Mouse (Mus musculus): Measurements from ENCODE around the gene Creb3l2. TPM values are rescaled to one million over a fixed set of nuclear protein-coding genes. Genes with fewer than 3 reads are reported as not detected.

Creb3l2 gene
- total RNA-seq, 4 experiments from 2014 or later: 95.9 to 118 (median 110) TPM

DNA sequence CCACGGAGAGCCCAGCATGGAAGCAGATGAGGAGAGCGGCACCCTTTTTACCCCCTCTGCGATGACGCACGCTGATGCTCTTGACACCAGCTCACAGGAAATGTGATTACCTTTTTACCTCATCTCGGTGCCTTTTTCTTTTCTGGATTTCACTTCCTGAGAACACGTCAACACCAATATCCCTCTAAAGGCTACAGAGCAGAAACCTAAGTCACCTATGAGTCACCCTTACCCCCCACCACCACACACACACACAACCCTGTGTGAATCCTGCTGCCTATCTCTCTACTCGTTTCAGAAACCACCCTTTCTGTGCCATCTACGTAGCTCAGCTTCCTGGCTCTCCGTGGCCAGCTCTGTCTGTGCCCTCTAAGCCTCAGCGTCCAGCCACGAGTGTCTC, 71.4 kb downstream of the Creb3l2 start:
- DNase-seq: no peak

DNA sequence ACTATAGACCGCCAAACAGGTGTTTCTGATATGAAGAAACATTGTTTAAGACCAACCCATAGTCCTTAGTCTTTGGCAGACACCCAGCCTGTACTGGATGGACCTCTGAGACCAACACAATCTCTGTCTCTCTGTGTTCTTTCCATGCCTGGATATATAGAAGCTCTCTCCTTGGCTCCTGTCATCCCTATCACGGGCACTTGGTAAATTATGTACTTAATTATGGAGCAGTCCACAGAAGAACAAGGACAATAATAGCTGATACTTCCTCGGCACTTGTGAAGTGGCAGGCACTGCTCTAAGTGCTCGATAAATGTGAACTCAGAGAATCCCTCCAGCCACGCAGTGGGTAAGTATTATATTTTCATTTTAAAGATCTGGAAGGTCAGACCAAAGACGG, 72.2 kb downstream of the Creb3l2 start:
- no peak for DNase-seq

DNA sequence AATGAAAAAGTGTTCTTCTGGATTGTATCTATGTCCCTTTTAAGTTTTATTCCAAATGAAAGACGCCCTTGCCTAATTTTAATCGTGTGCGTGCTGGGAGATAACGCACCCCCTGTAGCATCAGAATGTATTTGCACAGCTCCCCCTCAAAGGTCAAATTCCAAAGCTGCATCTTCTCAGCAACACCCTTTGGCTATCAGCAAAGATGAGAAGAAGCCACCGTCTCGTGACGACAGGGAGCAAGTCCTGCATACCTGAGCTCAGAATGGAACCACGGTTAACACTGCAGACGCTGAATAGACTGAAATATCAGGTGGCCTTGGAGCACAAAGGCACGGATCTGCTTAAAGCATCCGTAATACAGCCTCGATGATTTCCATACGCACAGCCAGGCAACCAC, 73.7 kb downstream of the Creb3l2 start:
- DNase-seq: no peak

DNA sequence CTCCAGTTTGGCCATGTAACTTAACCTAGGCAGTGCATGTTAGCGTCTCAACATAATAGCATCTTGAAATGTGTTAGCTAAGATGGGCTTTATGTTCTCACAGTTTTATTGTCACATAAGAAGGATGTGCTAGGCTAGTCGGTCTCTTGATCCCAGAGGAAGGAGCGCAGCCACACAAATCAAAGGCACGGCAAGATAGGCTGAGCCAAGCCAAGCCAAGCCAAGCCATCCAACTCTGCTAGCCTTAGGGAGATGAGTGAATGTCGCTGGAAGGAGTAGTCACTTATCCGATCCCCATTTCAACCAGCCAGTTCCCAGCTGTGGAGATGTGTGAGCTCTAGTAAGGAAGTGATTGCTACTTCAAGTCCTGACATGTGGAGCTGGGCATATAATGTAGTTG, 75.0 kb downstream of the Creb3l2 start:
- DNase-seq: no peak

DNA sequence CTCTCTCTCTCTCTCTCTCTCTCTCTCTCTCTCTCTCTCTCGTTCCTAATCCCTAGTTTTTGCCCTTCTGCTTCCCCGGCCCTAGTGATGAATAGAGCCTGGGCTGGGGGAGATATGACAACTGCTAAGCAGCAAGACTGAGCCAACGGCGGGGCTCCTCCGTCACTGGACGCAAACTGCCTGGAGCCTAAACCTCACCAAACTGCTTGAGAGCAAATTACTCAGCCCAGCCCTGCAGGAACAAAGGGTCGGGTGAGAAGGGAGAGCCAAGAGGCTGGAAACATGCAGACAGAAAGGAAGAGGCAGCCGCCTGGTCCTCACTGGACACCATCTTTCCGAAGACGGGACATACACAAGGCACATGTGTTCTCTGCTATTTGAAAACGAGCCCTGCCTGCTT, 76.8 kb downstream of the Creb3l2 start:
- no peak for DNase-seq

DNA sequence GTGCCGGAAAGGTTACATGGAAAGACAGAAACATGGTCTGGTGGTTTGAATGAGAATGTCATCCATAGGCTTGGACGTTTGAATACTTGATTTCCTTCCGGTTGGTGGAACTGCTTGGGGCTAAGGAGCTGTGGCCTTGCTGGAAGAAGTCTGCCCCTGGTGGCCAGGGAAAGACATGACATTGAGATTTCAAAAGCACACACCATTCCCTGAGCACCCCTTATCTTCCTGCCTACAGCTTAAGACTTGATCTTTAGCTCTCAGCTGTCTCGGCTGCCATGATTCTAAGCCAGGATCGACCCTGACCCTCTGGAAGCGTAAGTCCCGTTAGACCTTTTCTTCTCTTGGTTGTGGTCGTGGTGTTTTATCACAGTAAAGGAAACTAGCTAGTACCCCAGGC, 77.6 kb downstream of the Creb3l2 start:
- DNase-seq: no peak

DNA sequence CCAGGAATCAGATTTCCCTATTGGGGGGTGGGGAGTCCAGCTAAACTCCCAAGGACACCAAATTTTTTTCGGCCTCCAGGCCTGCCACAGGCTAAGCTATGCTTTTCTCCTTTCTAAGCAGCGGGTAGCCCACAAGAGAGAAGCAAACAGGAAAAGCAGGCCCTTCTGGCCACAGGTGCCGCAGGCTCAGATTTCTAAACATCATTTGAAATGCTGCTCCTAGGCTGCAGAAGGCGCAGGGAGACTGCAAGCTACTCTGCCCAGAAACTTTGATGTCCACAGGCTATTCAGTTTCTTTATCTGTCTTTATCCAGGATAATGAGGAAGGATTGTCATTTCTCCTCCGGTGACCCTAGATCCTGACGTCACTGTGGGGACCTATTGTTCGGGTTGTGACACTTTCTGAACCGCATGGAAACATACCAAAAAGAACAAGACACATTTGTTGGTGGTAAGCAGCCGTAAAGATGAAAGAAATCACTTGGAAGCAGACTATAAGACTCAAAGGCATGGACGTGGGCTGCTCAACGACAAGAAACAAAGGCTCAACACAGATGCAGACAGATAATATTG, 81.0 kb downstream of the Creb3l2 start:
- DNase-seq: no peak

DNA sequence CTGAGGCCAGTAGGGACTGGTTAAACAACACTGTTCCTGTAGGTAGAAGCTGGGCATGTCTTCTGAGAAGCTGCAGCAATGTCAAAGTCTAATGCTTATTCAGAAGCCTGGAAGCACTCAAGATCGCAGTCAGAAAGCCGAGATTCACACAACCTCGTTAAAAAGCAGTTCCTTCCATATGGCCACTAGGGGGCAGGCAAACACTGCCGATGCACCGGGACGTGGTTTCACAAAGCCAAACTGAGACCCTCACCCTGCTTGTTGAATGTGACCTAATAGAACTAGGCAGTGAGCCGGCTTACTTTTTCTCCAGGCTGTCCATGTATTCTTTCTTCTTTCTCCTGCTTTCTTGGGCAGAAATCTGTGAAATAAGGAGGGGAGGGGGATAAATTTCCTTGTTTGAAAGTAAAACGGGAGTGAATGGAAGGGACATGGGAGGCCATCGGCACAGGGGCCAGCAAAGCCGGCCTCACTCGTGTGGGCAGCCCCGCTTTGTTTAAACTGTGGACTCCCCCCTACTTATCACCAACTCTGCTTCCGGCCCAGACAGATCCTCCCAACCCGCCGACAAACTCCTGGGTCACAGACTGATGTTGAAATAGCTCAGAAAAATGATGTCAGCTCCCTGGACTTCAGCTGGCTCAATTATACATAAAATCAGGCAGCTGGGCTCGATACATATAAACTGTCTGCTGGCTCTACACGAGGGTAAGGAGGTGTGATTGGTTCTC, 87.3 kb downstream of the Creb3l2 start:
- no peak for DNase-seq

DNA sequence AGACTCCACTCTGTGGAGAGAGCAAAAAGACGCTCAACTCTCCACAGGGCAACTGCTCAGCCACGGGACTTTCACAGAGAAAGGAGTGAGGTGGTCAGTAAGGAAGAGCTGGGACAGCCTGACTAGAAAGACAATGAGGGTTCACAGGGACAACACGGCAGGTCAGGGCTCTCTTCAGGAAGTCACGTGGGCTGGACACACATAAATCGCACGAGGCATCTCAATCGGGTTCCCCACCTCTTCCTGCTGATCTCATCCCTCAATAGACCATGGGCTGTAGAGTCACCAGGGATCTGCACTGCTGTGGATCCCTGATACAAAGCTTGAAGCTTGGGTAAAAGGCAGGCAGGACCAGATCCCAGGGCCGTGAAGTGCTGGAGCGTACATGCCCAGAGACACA, 88.3 kb downstream of the Creb3l2 start:
- no peak for DNase-seq

DNA sequence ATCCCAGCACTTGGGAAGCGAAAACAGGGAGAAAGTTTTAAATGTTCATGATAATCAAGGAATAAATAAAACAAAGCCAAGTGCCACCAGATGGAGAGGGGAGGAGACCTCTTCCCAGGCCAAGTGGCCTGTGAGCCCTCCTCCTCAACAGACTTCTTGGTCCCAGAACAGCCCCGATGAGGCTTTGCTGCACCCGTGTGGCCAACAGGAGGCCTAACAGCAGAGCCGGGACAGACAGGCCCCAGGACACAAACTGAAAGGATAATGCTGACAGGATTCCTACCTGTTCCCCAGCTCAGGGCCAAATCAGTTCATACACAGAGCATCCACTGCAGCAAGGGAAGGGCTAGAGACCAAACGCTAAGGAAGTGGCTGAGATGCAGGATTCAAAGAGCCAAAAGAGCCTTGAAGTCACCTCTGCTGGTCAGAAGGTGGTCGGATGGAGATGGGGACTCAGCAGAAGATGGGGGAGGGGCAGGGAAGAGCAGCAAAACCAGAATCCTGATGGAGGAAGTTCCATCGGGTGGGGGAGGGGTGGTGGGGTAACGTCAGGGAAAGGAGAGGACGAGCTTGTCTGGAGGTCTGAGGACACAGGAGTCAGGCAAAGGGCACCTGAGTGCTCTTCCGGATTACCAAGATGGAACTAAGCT, 90.1 kb downstream of the Creb3l2 start:
- DNase-seq: no peak

DNA sequence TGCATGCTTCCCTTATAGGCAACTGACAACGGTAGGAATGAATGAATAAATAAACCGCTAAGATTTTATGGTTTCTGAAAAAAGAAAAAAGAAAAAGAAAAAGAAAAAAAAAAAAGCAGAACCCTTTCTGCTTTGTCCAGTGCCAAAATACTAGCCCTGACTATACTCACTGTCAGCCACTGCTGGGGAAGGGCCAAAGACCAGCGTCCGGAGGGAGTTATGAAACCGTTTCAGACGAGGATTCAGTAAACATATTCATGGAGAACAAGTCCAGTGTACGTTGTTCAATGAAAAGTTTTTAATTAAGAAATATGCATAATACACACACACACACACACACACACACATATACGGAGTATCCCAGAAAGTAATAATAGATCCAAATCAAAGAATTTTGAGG, 91.6 kb downstream of the Creb3l2 start:
- DNase-seq: no peak

DNA sequence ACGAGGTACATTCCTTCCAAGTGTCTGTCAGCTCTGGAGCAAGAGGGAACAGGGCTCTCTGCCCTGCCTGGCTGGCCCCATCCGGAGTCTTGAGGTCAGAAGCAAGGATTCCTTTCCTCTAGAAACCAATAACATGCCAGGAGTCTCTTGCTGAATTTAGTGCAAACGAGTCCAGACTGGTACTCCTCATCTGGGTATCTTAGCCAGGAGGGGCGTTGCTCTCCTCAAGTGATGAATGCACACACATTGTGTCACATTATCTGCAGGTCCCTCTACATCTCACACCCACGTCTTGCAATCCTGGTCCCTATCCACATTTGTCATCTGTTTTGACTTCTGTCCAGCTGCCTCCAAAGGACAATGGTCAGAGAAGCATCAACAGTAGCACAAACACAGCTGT, 94.3 kb downstream of the Creb3l2 start:
- no peak for DNase-seq

DNA sequence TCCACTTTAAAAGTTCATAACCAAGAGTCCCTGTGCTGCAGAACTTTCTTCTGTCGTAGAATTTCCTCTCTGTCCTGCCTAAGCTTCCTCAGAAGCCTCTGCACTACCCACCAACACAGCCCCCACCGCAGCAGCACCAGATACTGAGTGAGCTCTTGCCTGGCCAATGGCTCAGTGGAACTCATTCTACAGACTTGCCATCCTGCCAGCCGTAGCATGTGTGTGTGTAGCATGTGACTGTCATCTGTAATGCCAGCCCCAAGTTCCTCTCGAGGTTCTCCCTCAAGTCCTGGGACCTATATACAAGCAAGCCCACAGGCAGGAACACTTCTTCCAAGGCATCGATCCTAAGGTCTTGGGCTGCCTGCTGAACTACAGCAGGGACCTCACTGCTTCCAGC, 103.9 kb downstream of the Creb3l2 start:
- DNase-seq: no peak

DNA sequence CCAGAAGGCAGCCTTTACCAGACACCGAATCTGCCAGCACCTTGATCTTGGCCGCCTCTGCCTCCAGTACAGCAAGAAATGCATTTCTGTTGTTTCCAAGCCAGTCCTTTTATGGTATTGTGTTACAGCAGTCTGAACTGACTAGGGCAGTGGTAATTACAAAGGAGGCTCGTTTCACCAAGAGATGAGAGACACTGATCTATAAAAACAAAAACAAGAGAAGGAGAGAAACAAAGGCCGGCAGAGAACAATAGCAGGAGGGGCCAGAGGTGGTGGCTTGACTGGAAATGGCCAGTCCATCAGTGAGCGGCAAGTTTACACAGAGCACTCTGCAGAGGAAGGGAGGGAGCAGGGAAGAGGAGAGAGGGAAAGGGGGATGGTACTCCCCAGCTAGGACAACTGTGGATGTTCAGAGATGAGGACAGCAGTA, 105.1 kb downstream of the Creb3l2 start:
- no peak for DNase-seq

DNA sequence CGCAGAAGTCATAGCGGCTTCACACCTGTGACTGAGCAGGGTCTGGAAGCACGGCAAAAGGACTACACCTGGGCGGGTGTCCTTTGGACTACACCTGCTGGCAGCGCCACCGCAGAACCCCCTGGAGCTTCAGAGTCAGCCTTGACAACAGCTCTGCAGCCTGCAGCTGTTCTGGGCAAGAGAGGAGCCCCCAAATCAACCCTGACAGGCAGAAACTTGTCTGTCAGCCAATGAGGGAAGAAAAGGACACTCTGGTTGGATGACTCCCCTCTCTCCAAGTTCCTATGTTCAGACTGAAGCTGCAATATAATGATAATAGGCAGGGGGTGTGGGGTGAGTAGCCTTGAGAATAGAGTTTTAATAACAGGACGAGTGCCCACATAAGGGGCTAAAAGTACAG, 105.6 kb downstream of the Creb3l2 start:
- DNase-seq: no peak

DNA sequence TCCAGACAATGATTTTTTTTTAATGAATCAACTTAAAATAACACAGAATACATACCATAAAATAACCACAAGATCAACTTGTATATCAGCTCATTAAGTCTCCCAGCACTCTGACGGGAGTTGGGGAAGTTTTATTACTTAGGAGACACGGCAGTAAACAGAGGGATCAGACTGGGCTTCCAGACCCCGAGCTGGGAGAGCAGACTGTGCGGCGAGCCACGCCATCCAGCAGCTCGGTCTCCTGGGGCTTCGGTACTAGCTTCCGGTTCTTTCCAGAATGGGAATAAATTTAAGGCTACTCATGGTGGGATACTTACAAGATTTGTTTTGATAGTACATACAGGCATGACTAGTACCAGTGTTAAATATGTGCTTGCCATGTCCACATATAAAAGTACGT, 109.1 kb downstream of the Creb3l2 start:
- DNase-seq: no peak

DNA sequence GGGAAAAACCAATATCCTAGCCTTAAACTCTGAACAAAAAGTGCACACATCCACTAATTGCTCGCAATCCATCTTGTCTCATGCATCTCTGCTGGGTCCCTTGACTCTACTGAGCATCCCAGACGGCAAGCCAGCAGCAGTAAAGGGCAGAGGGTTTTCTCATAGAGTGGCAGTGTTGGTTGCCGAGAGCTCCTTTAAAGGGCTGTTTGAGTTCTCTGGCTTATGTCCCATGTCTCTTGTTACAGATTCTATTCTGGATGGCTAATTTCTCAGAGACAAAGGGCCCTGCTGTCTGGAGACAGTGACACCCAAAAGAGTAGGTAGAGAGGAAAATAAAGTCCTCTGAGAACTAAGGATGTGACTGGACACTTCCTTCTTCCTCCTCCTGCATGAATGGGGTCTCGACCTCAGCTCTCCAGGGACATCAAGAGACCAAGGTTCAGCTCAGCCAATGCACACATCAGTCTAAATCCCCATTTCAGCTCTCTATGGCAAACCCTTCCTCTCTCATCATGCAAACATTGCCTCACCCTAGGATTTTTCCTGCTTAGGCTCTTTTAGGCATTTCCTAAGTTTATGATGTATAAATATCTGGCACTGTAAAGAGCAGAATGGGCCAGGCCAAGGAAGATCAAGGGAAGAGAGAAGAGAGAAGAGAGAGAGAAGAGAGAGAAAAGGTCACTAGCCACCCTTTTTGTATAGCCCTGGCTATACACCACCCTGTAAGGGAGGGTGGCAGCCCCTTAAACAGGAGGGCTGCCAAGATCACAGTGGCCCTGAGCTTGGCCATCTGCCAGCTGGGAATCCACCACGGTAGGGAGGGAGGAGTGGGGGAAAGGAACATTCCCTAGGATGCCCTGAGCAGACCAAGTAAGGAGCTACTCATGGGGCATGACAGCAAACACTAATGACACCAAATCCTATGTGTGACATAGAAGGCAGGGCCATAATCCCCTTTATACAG, 111.8 kb downstream of the Creb3l2 start:
- no peak for DNase-seq

DNA sequence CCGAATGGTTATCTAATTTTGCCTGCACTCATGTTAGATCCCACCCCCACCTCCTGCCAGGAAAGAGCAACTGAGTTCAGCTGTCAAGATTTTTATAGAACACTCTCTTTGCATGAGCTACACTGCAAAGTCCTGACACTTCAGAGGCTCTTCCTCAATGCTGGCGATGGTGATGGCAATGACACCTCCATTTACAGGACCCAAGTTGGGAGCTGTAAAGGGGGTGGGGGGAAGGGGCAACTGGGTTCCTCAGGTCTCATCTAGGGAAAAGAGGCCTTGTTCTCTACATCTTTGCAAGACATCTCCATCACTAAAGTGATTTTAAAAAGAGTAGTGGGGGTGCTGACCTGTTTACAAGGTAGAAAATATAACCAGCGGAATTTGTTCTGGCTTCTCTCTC, 112.6 kb downstream of the Creb3l2 start:
- no peak for DNase-seq

DNA sequence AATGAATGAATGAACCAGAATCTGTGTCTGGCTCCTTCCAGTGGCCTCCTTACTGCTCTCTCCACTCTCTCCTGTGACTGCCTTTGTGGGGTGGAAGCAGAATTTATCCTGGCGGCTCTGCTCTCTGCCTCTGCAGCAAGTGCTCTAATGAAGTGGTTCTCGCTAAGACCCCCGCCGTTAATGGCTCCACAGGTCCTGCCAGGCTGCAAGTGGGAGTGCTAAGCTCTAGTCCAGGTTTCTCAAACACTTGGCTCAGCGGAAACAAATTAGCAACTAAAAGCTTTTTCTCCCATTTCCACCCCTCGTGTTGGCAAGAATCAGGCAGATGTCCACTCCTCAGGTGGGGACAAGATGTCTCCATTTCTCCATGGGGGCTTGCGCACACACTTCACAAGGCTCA, 113.3 kb downstream of the Creb3l2 start:
- DNase-seq: no peak

DNA sequence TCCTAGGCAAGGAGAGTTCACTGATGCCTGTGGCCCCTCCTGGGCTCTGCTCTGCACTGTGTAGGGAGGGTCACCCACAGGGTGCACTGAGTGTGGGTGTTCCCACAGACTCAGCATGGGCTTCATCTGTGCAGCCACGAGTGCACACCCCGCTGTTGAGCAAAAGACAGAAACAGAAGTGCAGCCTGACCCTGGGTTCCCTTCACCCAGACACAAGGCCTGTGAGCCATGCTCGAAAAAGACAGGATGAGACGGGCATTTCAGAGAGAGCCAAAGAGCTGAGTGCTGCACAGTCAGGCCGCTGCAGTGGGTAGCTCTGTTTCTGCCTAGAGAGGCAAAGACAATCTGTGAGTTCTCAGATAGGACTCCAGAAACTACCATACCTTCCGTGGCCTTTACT, 114.4 kb downstream of the Creb3l2 start:
- DNase-seq: no peak

DNA sequence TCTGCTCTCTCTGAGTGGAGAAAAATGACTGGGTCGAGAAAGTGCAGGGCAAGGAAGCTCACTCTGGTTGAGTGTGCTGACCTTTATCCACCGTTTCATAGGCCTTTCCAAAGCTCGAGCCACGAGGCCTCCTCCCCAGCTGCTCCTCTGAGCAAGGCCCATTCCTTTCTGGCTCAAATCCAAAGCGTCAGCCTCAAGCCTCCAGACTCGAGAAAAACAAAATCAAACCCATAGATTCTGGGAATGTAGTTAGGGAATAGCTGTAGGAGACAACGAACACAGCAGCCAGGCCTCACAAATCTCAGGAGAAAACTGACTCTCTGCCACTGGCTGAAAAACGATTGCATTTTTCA, 115.4 kb downstream of the Creb3l2 start:
- DNase-seq: no peak

DNA sequence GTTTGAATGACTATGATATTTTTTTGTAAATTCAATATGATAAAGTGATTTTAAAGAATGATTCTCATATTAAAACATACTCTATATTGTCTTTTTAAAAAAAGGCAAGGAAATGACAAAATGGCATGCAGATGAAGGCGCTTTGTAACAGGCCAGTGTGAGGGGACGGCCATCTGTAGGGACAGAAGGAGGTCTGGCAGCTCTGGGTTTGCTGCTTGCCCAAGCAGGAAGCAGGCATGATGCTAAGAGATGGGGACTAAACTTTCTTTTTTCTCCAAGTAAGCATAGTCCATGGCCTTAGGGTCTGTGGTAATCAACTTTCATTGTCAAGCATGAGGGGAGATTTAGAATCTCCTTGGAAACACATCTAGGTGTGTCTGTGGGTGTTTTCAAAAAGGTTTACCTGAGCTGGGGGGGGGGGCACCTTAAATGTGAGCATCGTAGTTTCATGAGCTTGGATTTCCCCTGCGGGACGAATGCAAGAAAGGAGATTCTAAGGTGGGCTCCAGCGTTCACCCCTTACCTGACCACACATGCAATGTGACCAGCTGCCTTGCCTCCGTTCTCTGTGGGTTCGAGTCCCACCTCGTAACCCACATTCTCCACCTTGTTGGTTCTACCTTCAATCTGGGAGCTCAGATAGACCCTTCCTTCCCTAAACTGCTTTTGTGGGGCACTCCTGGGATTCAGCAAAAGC, 115.9 kb downstream of the Creb3l2 start:
- no peak for DNase-seq

All from adrenal gland, adult 8-10 months (tissue).